ENCODE assay signal across 19 mouse cellular contexts in the genomic region with DNA sequence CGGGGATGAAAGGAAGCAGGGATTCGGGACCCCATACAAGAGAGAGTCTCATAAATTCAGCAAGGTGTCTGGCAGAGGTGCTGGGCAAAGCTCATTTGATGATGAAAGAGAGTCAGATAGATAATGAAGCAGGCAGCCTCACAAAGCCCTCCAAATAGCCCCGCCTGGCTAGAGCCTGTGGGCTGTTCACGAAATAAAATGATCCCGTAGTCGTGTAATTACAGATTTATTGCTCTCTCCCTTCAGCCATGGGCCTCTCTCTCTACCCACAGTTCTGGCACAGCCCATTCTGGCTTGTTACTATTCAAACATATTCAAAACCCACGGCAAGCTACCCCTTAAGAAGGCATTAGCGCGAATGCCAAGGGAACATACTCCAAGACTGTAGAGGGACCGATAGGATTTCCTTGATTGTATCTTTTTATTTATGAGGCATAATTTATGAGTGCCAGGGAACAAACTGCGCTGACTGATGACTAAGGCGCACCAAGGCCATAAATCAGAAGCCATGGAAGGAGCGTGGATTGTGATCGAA.
DNase-seq lines count a peak whose midpoint lies in the region; ATAC-seq lines count a peak whose summit lies in the region.
"Had no signal": no experiment of that assay in that cellular context is flagged by ENCODE, and none has a peak within 500 bp of the region (broad histone marks: within the 10 kb centered on the region; RNA-seq: fewer than 3 reads in every experiment).

No protein-coding gene starts in this region.

- H3K36me3 ChIP-seq in embryonic facial prominence, embryonic 14.5 days (ENCODE audit: control insufficient read depth, insufficient read depth, low read length) = no peaks in the 10 kb centered on the region
- H3K36me3 ChIP-seq in embryonic facial prominence, embryonic 10.5 days (replicated peaks) = no peaks in the 10 kb centered on the region
- no peaks in the 10 kb centered on the region for H3K36me3 ChIP-seq in neural tube, embryonic 11.5 days (ENCODE audit: control insufficient read depth, insufficient read depth, low read length)
- H3K36me3 ChIP-seq in neural tube, embryonic 15.5 days = no peaks in the 10 kb centered on the region
- H3K36me3 ChIP-seq: hindbrain, embryonic 10.5 days had no signal

- no peak for ATAC-seq in embryonic facial prominence, embryonic 14.5 days (ENCODE audit: low read depth)
- peak; percentile 61 for ATAC-seq in neural tube, embryonic 11.5 days (ENCODE audit: insufficient read depth, low FRiP score, low TSS enrichment)
- ATAC-seq in neural tube, embryonic 15.5 days (ENCODE audit: low FRiP score) = peak; percentile 41; the same call in 1 of the 2 replicates
- ATAC-seq: forebrain, embryonic 13.5 days; hindbrain, embryonic 16.5 days; intestine, postnatal 0 days; midbrain, embryonic 16.5 days had no signal

- no peak overlapping the region for H3K27ac ChIP-seq in embryonic facial prominence, embryonic 14.5 days (replicated peaks; ENCODE audit: low read depth, low read length)
- H3K27ac ChIP-seq in embryonic facial prominence, embryonic 10.5 days (replicated peaks) = no peak overlapping the region
- no peak overlapping the region for H3K27ac ChIP-seq in neural tube, embryonic 11.5 days (ENCODE audit: low read depth, low read length)
- no peak overlapping the region for H3K27ac ChIP-seq in neural tube, embryonic 15.5 days (replicated peaks)
- H3K27ac ChIP-seq: forebrain, embryonic 13.5 days; gastrocnemius, adult 2 months; hindbrain, embryonic 10.5 days; liver, embryonic 14.5 days had no signal

- H3K9ac ChIP-seq in embryonic facial prominence, embryonic 14.5 days (ENCODE audit: low read depth, low read length) = no peak overlapping the region
- H3K9ac ChIP-seq in neural tube, embryonic 11.5 days (ENCODE audit: low read length) = no peak overlapping the region
- H3K9ac ChIP-seq in neural tube, embryonic 15.5 days (replicated peaks) = no peak overlapping the region
- H3K9ac ChIP-seq: forebrain, embryonic 13.5 days; liver, embryonic 14.5 days; lung, embryonic 14.5 days had no signal

- 0 out of 2 replicates have a peak, but pooled peaks cover 3% of the 10 kb centered on the region for H3K9me3 ChIP-seq in embryonic facial prominence, embryonic 14.5 days (ENCODE audit: control insufficient read depth, low read length)
- H3K9me3 ChIP-seq in embryonic facial prominence, embryonic 10.5 days = peaks cover 4% of the 10 kb centered on the region; the same call in 1 of the 2 replicates
- no peaks in the 10 kb centered on the region for H3K9me3 ChIP-seq in neural tube, embryonic 11.5 days (ENCODE audit: control insufficient read depth, low read length)
- H3K9me3 ChIP-seq in neural tube, embryonic 15.5 days (replicated peaks) = no peaks in the 10 kb centered on the region
- H3K9me3 ChIP-seq: hindbrain, embryonic 10.5 days had no signal

- H3K27me3 ChIP-seq in embryonic facial prominence, embryonic 14.5 days (replicated peaks; ENCODE audit: control insufficient read depth, insufficient read depth, low read length) = no peaks in the 10 kb centered on the region
- no peaks in the 10 kb centered on the region for H3K27me3 ChIP-seq in embryonic facial prominence, embryonic 10.5 days (replicated peaks; ENCODE audit: low read depth, poor library complexity, severe bottlenecking)
- no peaks in the 10 kb centered on the region for H3K27me3 ChIP-seq in neural tube, embryonic 11.5 days (ENCODE audit: control insufficient read depth, insufficient read depth, low read length)
- H3K27me3 ChIP-seq in neural tube, embryonic 15.5 days (replicated peaks) = no peaks in the 10 kb centered on the region
- H3K27me3 ChIP-seq: forebrain, embryonic 13.5 days had no signal

- H3K4me1 ChIP-seq in embryonic facial prominence, embryonic 14.5 days (ENCODE audit: control insufficient read depth, insufficient read depth, low read length) = no peaks in the 10 kb centered on the region
- H3K4me1 ChIP-seq in embryonic facial prominence, embryonic 10.5 days = no peaks in the 10 kb centered on the region
- no peaks in the 10 kb centered on the region for H3K4me1 ChIP-seq in neural tube, embryonic 11.5 days (ENCODE audit: control insufficient read depth, insufficient read depth, low read length)
- H3K4me1 ChIP-seq in neural tube, embryonic 15.5 days = peaks cover 11% of the 10 kb centered on the region
- H3K4me1 ChIP-seq: forebrain, embryonic 13.5 days had no signal

- WGBS in embryonic facial prominence, embryonic 14.5 days = 85% methylated on average over 14 of the region's 14 CpGs
- WGBS in embryonic facial prominence, embryonic 10.5 days = 94% methylated on average over 14 of the region's 14 CpGs
- 55% methylated on average over 14 of the region's 14 CpGs for WGBS in neural tube, embryonic 11.5 days
- 17% methylated on average over 14 of the region's 14 CpGs for WGBS in neural tube, embryonic 15.5 days

- H3K4me2 ChIP-seq in embryonic facial prominence, embryonic 14.5 days (ENCODE audit: low read depth, low read length) = no peak overlapping the region
- 0 out of 2 replicates have a peak overlapping the region, but pooled peaks have one; percentile 2 for H3K4me2 ChIP-seq in neural tube, embryonic 11.5 days (ENCODE audit: low read depth)
- peak overlapping the region; percentile 44 for H3K4me2 ChIP-seq in neural tube, embryonic 15.5 days
- H3K4me2 ChIP-seq: forebrain, embryonic 13.5 days; heart, embryonic 11.5 days; lung, embryonic 14.5 days had no signal

- peak; percentile 21 for DNase-seq in embryonic facial prominence, embryonic 14.5 days (ENCODE audit: low spot score)
- DNase-seq in embryonic facial prominence, embryonic 10.5 days (ENCODE audit: low spot score) = no peak
- DNase-seq in neural tube, embryonic 11.5 days (ENCODE audit: low spot score) = no peak
- no peak for DNase-seq in neural tube, embryonic 10.5 days (ENCODE audit: extremely low spot score, low spot score)
- peak; percentile 76 for DNase-seq in gonadal fat pad, adult 2 months (ENCODE audit: low read depth)
- DNase-seq in heart, postnatal 4 days = no peak
- DNase-seq: adrenal gland, postnatal 10 days; cerebellum, adult 9-10 months; gastrocnemius, adult 2 months; kidney, postnatal 4 days; lung, embryonic 14.5 days had no signal

- no peak overlapping the region for H3K4me3 ChIP-seq in embryonic facial prominence, embryonic 14.5 days (ENCODE audit: low read depth, low read length)
- H3K4me3 ChIP-seq in embryonic facial prominence, embryonic 10.5 days = no peak overlapping the region
- H3K4me3 ChIP-seq in neural tube, embryonic 11.5 days (ENCODE audit: low read depth, low read length) = no peak overlapping the region
- H3K4me3 ChIP-seq in neural tube, embryonic 15.5 days (replicated peaks) = no peak overlapping the region
- H3K4me3 ChIP-seq: forebrain, embryonic 13.5 days; gastrocnemius, adult 2 months; hindbrain, embryonic 10.5 days had no signal

Comparison
In these comparisons a context has a peak if more than half of its experiments do, and no peak if none do; other contexts are left out.
1. DNase-seq: peak in embryonic facial prominence, embryonic 14.5 days (single experiment) and gonadal fat pad, adult 2 months (single experiment); none in embryonic facial prominence, embryonic 10.5 days (single experiment), neural tube, embryonic 11.5 days (single experiment), neural tube, embryonic 10.5 days (single experiment) and heart, postnatal 4 days (single experiment).